Mouse (Mus musculus) right cerebral cortex, postnatal 4 days (tissue): Measurements from ENCODE around the gene Hoxa3.

ENCODE experiments used
- DNase-seq: peaks from one replicate; pipeline ENCODE4 v3.0.0-alpha.2; 2022

Hoxa3 gene

DNA sequence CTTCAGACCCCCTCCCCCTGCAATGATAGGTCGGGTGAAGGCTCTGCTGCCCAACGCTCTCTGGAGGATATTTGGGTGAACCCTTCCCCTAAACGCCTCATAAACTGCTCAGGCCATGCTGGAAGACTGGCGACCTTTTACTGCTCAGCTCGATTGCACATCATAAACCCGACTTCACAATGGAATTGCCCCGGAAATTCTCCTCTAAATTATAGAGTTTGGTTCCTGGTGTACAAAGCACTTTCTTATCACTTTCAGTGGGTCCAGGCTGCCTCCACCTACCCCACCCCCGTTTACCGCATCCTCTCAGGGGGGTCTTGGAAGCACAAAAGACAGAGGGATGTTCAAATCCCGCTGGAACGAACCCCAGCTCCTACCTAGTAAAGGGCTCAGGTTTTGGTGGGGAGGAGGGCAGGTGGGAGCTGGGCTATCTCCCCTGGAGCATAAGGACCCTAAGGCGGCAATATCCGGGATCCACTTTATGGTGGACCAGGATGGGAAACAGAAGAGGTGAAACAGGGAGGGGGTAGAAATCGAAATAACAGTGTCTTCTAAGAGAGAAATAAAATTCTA, 5.6 kb upstream of the Hoxa3 start:
- no peak for DNase-seq

DNA sequence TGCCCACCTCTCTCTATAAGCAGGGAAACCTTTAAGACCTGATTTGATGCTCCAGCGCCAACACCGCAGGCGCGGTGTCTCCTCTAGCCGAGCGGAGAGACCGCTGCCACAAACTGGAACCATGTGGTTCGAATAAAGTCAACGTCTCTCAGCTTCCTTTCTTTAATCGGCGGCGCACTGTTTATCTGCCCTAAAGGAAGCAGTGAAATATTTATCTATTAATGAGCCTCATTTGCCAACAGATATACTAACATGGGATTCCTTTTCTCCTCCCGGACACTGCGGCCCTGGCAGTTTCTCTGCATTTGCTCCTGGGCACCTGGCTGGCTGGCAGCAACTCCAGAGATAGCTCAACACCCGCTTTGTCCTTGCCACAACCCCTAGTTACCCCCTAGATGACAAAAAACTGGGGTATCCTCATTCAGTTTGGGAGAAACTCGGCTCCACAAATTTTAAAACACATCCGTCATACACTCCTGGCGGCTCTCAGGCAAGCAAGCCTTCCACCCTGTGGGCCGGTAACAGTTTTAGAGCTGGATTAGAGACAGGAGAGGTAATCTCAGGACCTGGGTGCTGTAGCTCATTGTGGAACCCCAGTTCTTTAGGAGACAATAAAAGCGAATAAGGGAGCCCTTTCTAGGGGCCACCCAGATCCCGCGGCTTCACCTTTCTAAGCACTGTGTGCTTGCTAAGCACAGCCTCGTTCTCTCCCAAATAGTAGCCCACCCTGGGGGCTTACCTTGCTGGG, 4.9 kb upstream of the Hoxa3 start:
- no peak for DNase-seq

DNA sequence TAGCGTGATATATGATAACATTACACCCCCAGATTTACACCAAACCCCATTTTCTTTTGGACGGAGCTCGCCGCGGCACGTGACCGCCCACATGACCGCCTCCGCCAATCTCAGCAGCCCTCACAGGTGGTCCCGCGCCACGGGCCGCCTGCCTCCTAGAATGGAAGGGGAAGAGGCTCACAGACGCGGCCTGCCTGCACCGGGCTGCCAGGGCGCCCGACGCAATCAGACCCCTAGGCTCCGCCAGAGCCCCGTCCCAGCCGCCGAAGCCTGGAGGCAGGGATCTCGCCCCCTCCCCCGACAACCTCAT, 4.3 kb upstream of the Hoxa3 start:
- DNase-seq, result no peak

DNA sequence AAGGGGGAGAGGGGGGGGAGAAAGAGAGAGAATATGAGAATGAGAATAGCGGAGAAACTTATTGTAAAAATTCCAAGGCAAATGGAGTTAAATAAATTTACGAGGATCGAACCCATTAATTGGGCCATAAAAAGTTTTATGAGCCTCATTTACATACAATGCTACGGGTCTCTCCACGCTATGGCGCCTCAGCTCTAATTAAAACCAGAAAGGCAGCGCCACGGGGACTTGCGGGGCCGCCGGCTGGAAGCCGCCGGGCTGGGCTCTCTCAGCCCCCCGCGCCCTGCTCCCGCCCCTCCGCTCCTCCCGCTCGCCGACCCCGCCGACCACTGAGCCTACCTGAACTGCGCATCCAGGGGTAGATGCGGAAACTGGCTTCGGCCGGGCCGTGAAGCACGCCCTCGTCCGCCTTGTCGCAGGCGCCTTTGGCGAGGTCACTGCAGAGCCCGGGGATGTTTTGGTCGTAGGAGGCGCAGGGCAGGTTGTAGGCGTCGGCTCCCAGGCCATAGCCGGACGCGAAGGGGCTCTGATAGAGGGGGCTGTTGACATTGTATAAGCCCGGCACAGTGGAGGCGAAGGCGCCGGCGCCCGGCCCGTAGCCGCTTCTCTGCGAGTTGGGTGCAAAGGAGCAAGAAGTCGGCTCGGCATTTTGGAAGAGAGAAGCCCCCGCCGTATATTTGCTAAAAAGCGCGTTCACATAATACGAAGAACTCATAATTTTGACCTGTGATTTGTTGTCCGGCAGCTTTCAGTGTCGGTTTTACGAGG, 3.7 kb upstream of the Hoxa3 start:
- DNase-seq, result no peak

DNA sequence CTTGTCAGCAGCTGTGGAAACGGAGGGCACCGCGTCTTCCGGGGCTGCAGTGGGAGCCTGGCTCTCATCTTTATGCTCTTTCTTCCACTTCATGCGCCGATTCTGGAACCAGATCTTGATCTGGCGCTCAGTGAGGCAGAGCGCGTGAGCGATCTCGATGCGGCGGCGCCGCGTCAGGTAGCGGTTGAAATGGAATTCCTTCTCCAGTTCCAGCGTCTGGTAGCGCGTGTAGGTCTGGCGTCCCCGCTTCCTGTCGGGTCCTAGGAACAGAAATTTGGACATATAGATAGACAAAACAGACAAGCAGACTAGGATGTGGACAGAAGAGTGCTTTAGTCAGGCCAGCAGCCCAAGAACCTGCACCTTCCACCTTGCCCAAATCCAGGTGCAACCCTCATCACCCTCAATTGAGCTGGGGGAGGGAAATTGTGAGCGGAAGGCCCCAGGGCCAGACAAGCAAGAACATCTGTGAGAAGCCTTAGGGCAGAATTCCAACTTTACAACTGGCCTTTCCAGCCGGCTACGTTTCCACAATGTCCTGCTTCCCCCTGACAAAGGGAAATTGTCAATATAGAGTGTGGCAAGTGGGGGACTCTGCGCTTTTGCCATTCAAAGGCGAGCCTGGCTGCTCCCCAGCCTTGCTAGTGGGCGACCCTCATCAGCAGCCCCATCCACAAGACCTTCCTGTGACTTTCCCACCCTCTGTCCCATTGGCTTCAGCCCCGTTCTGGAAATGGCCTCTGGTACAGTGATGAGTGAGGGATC, 2.8 kb upstream of the Hoxa3 start:
- no peak for DNase-seq

DNA sequence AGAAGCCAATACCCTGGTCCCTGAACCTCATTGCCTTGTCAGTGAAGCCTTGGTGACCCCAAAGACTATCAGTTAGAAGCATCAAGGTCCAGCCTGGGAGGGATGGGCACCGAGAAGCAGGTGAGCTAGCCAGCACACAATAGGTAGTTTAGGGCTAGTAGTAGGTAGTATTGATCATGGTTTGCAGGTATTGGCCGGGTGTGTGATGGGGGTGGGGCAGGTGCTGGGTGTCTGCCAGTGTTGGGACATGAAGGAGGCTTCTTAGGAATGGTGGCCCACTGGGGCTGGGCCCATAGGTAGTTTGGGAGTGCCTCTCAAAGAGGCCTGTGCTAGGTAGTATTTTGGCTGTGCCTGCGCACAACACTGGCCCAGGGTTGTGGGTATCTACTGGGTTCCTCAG, 1.9 kb upstream of the Hoxa3 start:
- no peak for DNase-seq

DNA sequence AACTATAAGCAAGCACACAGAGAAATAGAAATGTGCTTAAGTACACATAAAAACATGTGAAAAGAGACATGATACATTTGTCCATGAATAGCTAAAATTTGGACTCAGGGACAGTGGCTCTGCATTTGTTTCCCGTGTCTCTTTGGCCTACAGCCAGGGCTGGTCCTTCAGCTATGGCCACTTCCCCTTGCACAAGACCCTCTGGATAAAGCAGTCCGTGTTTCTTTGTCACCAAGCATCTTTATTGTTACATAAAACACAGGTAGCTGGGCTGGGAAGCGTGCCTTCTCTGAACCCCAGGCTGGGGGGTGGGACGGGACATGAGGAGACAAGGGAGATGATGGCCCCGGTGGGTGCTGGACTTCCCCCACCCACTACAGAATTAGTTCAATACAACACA, 1.1 kb upstream of the Hoxa3 start:
- no peak for DNase-seq

DNA sequence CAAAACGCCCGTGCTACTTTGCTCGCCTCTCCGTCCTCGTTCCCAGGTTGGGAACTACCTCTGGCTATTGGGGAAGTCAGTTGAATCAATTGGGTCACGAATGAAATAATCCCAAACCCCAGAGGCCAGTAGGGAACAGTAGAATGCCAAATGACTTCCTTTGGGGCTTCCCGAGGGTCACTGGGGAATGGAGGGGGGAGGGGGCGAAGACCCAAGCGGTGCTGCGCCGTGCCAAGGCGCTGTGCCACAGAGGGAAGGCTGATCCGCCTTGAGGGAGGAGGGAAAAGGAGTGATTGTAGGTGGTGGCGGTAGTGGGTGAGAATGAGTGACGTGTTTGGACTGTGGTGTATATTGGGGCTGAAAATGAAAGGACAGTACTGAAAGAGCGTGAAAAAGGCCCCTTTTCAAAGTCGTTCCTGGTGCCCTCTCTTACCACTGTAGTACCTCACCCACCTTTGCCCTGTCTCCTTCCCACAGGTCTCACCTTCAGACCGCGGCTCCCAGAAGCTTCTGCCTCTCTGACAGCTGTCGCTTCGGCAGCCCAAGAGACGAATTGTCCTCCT, 499 bp downstream of the Hoxa3 start:
- DNase-seq, result peak; percentile 3

DNA sequence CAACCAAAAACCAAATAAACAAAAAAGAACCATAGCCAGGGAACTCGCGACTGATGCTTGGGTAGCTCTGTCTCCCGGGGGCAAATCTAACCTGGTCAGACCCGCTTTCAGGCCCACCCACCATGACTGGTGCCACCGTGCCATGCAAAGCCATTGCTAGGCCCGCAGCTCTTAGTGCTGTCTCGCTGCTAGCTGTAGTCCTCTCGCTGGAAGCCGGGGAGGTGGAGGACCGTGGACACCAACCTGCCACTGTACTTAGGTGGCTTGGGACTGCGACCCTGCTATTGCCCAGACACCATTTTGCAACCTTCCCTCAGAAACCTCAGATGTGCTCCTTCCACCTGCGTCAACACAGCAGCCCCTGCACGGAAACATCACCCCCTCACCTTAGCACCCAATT, 1.2 kb downstream of the Hoxa3 start:
- DNase-seq, result peak; percentile 13

DNA sequence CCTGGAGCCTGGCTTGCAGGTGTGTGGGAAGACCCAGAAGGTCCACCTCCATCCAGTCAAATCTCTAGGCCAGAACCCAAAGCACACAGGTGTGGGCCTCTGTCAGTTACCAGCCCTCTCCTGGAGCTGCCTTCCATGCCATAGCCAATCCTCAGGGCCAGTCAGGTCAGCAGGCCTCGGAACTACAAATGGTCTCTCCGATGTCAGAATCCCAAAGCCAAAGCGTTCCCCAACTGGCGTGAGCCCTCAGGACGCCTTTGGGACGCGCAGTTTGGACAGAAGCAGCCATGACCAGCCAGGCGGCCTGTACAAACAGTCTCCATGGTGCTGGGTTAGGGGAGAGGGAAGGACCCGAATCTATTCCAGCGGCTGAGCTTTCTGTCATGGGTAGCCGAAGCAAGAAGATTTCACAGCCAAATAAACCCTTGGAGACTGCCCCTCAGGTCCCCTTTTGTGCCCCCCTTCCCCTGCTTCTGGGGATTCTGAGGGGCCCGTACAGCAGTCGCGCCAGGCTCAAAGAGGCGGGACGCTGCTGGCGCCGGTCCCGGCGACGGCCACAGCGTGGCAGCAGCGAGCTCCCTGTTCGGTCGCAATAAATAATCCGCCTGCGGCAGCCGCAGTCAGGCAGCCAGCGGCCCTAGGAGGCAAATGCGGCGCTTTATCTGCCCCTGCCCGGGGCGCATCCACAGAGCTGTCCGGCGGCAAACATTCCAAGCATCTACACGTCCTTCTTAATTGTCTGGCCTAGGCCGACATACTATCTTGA, 1.8 kb downstream of the Hoxa3 start:
- peak; percentile 74 for DNase-seq

DNA sequence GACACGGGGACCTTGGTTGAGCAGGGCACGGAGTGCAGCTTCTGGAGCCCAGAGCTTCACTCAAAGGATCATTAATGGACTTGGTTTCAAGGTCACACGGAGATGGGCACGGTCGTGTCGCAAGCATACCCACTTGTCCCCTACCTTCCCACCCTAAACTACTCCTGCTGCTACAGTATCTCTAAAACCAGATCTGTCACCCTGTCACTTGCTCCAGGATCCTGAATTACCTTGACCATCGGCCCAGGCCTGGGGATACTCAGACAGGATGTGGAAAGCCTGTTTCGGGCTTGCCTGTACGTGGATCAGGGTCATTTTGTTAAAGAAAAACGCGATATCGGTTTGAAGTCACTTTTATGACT, 3.5 kb downstream of the Hoxa3 start:
- DNase-seq, result no peak

DNA sequence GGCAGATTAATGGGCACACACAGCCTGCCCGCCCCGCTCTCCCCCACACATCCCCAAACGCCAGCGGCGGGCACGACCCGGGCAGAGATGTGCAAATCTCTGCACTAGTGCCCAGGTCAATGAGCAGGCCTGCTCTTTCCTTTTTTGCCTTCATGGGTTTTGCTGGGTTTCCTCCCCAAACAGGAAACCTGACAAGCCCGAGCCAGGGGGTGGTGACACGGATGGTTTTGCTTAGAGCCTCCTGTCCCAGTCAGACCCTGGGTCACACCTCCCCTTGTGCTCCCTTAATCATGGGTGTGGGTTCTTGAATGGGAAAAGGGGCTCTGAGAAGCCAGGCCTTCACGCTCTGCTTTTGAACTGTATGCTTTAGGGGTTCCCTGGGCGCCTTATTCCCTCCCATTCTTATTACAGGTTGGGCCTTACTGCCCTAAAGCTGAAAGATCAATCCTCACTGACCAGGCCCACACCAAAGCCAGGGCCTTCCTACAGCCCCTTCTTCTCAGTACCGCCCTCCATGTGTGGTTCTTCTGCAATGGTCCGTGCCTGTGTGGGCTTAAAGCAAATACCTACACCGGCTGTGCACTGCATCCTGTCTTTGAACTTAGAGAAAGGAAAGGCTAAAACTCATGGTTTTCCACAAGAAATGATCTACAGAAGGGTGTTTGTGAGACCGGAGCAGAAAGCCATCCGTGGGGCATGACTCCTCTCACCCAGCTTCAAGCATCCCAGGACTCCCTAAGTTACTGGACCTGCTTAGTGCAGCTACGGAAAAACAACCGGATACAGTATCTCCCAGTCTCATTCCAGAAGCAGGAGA, 4.1 kb downstream of the Hoxa3 start:
- DNase-seq, result no peak

DNA sequence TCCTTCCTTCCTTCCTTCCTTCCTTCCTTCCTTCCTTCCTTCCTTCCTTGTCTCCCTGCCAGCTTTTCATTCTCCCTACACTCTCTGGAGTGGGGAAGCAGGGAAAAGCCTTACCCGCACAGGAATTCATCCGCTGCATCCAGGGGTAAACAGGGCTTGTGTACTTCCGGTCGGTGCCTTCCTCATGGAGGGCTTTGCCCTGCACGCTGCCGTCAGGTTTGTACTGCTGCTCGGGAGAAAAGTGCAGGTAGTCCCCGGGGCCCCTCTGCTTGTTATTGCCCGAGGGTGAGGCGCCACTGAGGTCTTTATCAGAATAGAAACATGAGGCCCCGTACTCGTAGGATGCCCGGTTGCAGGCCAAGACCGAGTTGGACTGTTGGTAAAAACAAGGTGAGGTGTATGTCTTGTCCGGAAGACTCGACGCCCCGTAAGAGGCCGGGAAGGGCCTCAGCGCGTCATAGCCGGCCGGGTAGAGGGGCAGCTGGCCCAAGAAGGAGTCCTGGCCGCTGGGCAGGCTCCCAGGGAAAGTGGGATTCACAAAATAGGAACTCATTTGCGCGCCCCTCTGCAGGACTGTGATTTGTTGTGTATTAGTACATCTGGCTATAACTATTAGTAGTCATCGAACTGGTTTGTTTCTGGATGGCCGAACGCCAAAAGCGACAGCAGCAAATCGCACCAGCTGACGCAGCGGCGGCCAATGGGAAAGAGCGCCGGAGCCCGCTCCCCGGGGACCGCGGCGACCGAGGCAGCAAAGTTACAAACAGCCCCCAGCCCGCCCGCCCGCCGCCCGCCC, 4.9 kb downstream of the Hoxa3 start, which contains the start of gene Hoxa6:
Gene Hoxa6, minus strand, starts transcription at position 651 of the 796 bp plus-strand sequence.
- DNase-seq, result peak; percentile 11

DNA sequence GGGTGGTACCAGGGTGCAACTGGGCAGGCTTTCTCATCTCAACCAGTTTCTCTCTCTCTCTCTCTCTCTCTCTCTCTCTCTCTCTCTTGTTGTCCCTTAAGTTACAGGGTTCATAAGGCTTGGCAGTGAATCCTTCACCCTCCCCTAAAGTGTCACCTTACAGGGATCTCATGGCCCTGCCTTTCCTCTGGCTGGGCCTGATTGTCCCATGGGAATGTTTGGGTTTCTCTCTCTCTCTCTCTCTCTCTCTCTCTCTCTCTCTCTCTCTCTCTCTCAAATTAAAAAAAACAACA, 5.5 kb downstream of the Hoxa3 start:
- no peak for DNase-seq

DNA sequence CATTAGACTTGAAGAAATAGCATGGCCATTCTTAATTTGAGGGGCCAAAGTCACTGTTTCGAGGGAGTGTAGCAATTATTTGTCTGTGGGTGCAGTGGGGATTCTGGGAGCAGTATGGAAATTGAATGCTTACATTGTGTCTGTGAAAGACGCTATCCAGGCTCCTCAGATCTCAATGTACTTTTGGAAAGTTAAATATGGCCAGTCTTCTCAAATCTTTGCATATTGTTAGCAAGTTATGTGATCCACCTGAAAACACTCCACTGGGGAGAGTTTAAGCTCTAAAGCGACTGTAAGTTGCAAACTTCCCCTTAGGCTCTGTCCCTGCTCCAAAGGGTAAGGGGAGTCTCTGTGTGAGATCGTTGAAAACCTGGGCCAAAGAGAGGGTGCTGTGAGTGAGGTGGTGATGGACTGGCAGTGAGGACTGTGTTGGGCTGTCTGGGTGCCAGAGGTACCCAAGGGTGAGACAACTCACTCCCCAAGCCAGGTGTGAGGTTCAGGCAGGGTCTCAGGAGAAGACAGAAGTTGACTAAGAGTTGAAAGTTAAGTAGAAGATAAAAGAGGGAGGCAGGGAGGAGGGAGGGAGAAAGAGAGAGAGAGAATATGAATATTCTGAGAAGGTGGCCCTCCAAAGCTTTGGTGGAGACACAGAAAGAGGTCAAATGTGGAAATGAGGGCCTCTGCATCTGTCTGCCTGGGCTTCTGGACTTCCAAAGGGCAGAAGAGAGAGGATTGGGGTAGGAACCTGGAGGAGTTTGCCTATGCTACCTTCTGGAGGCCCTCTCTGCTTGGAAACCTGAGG, 6.1 kb downstream of the Hoxa3 start:
- no peak for DNase-seq

DNA sequence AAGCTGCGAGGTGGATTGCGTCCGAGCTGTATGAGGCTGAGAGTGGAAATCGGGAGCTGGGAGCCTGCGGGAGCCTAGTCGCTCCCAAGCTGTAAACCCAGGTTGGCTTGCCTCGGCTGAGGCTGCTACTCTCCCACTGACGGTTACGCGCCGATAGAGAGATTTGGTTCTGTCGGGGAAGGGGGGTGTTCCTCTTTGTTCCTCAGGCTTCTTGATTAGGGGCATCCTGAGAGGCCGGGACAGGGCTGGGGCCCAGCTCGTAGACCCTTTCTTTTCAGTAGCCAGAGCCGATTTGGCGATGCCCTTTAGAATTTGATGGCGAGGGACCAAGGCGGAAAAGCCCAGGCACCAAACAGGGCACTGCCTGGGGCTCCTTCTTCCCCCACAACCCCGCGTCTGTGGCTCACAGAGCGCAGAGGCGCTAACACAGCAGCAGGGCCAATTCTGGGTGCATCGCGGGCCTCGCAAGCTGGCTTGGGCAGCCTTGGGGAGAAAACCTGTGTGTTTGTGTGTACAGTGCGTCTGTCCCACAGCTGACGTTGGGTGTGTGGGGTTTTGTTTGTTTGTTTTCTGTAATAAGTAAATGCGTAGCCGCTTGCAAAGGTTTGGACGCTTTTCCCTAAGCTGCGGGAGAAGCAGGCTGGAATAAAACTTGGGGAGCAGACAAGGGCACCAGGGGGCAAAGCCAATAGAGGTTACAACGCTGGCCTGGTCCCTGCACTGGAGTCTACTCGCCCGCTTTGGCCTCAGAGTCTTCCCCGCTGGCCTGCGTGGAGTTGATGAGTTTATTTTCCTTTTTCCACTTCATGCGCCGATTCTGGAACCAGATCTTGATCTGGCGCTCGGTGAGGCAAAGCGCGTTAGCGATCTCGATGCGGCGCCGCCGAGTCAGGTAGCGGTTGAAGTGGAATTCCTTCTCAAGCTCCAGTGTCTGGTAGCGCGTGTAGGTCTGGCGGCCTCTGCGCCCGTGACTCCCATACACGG, 7.2 kb downstream of the Hoxa3 start:
- no peak for DNase-seq

DNA sequence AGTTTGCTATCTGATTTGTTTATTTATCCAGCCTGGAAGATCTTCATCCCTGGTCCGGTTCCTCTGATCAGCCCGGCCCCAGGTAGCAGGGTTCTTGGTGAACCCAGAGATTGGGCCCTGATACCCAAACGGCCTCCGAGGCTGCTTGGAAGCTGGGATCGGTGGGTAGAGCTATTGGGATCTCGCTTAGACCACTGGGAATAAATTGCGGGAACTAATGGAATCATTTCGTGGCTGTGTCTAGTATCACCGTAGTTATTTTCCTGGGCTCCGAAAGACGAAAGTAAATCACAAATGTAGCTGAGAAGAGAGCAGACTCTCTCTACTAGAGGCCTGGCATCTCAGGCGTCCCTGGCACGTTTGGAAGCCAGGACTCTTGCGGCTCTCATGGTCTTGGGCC, 7.9 kb downstream of the Hoxa3 start:
- no peak for DNase-seq

DNA sequence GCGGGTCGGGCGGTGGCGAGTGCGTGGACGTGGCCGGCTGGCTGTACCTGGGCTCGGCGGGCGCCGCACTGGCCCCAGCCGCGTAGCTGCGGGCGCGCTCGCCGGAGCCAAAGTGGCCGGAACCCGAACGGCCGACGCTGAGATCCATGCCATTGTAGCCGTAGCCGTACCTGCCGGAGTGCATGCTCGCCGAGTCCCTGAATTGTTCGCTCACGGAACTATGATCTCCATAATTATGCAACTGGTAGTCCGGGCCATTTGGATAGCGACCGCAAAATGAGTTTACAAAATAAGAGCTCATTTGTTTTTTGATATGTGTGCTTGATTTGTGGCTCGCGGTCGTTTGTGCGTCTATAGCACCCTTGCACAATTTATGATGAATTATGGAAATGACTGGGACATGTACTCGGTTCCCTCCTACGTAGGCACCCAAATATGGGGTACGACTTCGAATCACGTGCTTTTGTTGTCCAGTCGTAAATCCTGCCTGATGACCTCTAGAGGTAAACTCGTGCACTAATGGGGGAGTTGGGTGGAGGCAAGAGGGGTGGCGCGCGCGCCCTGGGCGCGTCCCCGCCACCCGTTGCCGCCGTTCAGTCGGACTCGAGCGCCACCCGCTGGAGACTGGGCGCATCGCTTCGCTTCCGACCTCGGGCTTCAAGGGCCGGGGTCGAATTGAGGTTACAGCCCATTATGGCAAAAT, 8.9 kb downstream of the Hoxa3 start, which contains the start of gene Hoxa5:
Gene Hoxa5, minus strand, starts transcription at position 538 of the 703 bp plus-strand sequence.
- DNase-seq, result no peak
